Mouse (Mus musculus): ENCODE results near the gene Opa3. TPM values are rescaled to one million over a fixed set of nuclear protein-coding genes. Genes with fewer than 3 reads are reported as not detected.

The Opa3 gene
- total RNA-seq, 2 experiments from 2014 or later: 20.0 to 25.6 TPM

- no peak for ATAC-seq (replicated peaks; ENCODE audit: low FRiP score, poor library complexity, severe bottlenecking)
Observed at GRCm38 (mm10) chr7:19240905-19241463, 12.8 kb downstream of the Opa3 start.

GRCm38 (mm10) chr7:19242005-19242404, 13.9 kb downstream of the Opa3 start:
- ATAC-seq (replicated peaks; ENCODE audit: low FRiP score, poor library complexity, severe bottlenecking): no peak

GRCm38 (mm10) chr7:19243858-19244257, 15.7 kb downstream of the Opa3 start:
- ATAC-seq (replicated peaks; ENCODE audit: low FRiP score, poor library complexity, severe bottlenecking): no peak

DNA sequence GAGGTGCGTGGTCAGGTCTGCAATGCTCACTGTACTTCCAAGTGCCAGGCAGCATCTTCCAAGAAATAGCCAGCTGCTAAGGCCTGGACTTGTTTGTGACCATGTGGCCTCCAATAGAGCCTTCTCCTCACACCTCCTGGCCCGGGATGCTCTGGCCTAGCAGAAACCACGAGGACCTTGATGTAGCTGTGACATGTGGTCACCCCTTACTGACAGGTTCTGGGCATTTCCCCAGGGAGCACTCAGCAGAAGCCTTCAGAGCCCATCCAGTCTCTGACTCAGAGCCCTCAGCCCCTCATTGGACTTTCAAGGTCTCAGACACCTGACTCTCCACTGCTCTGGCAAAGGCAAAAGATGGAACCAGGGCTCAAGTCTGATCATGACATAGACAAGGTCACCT, 16.9 kb downstream of the Opa3 start:
- no peak for ATAC-seq (replicated peaks; ENCODE audit: low FRiP score, poor library complexity, severe bottlenecking)

DNA sequence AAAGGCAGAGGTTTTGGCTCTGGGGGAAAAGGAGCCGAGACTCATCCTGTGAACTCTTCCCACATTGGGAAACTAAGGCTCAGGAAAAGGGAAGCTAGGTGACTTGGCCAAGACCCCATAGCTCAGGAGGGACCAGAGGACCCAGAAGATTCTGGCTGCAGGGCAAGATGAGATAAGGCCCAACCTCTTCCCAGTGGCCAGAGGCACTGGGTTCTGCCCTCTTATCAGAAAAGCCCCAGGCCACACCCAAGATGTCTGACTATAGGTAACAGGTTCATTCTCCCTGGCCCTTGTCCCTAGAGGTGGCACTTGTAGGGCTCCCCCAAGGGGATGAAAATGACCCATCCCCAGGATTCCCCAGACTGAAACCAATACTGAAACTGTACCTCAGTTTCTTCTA, 18.7 kb downstream of the Opa3 start:
- ATAC-seq (replicated peaks; ENCODE audit: low FRiP score, poor library complexity, severe bottlenecking): peak; percentile 84

GRCm38 (mm10) chr7:19247511-19247910, 19.4 kb downstream of the Opa3 start:
- no peak for ATAC-seq (replicated peaks; ENCODE audit: low FRiP score, poor library complexity, severe bottlenecking)

DNA sequence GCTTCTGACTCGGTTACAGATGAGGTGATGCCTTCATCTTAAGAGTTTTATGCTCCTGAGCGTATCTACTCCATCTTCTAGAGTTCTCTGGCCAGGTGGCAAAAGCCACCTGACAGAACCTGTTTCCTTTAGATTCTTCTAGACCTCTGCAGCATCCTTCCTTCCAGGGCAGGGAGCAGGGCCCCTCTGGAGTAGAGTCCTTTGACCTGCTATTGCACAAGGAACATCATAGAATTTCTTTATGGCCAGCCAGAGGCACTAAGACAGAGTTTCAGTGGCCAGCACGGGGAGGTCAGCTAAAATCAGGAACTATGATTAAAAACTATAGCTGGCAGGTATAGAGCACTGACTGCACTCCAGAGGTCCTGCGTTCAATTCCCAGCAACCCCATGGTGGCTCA, 23.9 kb downstream of the Opa3 start:
- ATAC-seq (replicated peaks; ENCODE audit: low FRiP score, poor library complexity, severe bottlenecking): no peak

GRCm38 (mm10) chr7:19253437-19253836, 25.3 kb downstream of the Opa3 start:
- ATAC-seq (replicated peaks; ENCODE audit: low FRiP score, poor library complexity, severe bottlenecking): no peak

DNA sequence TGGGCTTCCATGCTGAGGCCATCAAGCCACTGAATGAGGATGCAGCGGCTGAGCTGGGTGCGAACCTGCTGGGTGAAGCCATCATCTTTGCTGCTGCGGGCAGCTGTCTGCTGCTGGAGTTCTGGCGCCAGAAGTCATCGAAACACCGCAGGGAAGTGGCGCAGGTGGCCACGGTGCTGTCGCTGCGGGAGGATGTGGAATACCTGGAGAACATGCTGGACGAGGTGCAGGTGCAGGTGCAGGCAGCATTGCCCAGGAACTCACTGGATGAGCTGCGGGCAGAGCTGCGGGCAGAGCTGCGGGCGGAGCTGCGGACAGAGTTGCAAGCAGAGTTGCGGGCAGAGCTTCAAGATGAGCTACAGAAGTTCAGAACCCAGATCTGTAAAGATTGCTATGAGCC, 27.3 kb downstream of the Opa3 start:
- ATAC-seq (replicated peaks; ENCODE audit: low FRiP score, poor library complexity, severe bottlenecking): no peak

DNA sequence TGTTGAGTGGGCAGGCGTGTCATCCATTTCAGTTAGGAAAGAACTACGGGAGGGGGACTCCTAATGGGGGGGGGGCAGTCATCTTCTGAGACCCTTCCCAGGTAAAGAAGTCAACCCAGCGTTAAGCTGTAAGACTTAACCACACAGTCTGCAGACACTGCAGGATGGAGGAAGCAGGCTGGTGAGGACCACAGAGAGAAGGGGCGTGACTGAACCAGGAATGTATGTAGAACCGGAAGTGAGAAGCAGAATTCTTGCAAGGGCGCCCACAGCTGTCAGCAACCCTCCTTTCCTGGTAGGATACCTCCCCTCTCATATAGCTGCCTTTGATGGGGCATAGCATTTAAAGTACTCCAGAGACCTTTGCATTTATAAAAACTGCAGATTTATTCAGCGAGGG, 28.4 kb downstream of the Opa3 start:
- ATAC-seq (replicated peaks; ENCODE audit: low FRiP score, poor library complexity, severe bottlenecking): no peak

DNA sequence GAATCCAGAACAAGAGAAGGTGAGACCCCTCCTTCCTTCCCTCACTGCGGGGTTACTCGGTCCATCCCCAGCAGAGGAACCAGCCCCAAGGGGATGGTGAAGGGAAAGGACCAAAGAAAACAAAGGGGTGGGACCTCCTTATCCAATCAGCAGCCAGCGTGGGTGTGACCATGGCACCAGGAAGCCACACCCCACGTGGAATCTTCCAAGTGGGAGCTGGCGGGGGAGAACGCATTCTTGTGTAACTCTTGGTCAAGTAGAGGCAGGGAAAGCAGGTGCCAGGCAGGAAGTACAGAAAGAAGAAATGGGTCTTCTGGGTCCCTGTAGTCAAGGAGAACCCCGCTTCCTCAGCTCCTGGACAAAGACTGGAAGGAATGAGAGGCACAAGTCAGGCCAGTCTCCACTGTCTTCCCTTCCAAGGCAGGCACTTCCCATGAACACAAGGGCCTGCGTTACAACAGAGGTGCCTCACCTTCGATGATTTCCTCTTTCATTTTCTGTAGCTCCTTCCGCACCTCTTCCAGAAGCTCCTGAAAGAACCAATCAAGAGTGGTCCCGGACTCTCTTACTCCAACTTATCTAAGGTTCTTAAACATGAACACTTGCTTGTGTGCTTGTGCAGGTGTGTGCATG, 29.4 kb downstream of the Opa3 start:
- ATAC-seq (replicated peaks; ENCODE audit: low FRiP score, poor library complexity, severe bottlenecking): peak; percentile 99

- ATAC-seq (replicated peaks; ENCODE audit: low FRiP score, poor library complexity, severe bottlenecking): no peak
Observed at GRCm38 (mm10) chr7:19258336-19258735, 30.2 kb downstream of the Opa3 start.

DNA sequence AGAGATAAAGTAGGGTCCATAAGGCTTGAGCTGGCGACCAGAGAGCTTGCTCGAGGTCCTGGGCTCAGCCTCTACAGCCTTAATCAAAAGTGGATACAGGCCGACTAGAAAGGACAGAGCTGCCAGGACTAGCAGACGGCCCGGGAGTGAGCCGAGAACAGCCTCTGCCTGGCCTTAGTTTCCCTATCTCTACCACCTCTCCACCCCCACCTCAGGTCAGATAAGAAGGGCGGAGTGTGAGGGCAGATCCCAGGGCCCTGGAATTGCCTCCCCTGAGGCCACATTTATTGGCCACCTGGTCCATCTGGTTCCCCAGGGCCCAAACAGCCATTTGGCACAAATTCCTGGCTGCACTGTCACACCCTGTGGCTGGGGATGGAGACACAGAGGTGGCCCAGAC, 37.0 kb downstream of the Opa3 start:
- peak; percentile 78 for ATAC-seq (replicated peaks; ENCODE audit: low FRiP score, poor library complexity, severe bottlenecking)

DNA sequence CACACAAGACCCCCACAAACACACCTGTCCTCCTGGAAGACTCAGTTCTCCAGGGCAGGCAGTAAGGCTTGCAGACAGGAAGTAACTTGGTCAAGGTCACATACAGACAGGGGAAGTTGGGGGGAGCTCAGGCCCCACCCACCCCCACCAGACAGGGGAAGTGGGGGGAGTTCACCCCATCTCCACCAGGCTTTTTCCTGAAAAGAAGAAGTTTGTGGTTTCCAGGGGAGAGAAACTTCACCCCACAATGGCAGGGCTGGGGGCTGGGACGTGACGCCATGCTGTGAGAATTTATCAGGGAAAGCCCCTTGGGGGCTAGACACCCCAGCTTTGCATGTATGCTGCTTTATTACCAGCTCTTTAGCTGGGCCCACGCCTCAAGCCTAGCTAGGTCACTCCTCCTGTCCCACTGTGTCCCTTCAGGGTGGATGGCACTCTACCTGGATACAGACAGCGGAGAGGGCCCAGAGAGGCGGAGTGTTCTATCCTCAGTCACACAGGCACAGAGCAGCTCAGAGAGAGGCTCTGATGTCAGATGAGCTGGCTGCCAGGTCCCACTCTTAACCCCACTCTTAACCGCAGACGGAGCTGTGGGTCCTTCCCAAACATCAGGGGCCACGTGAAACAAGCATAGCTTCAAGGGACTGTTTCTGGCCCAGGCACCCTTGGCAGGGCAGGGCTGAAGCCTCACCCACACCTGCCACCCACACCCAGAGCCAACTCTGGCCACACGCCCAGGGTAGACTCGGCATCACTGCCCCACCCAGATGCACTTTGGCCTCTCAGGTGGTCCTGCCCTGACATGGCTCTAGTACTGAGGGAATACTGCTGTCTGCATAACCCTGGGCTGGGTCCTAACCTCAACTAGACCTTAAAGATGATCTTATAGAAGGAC, 38.0 kb downstream of the Opa3 start:
- peak; percentile 69 for ATAC-seq (replicated peaks; ENCODE audit: low FRiP score, poor library complexity, severe bottlenecking)

GRCm38 (mm10) chr7:19267051-19267450, 38.9 kb downstream of the Opa3 start:
- ATAC-seq (replicated peaks; ENCODE audit: low FRiP score, poor library complexity, severe bottlenecking): no peak

GRCm38 (mm10) chr7:19268993-19269681, 41.0 kb downstream of the Opa3 start:
- no peak for ATAC-seq (replicated peaks; ENCODE audit: low FRiP score, poor library complexity, severe bottlenecking)

DNA sequence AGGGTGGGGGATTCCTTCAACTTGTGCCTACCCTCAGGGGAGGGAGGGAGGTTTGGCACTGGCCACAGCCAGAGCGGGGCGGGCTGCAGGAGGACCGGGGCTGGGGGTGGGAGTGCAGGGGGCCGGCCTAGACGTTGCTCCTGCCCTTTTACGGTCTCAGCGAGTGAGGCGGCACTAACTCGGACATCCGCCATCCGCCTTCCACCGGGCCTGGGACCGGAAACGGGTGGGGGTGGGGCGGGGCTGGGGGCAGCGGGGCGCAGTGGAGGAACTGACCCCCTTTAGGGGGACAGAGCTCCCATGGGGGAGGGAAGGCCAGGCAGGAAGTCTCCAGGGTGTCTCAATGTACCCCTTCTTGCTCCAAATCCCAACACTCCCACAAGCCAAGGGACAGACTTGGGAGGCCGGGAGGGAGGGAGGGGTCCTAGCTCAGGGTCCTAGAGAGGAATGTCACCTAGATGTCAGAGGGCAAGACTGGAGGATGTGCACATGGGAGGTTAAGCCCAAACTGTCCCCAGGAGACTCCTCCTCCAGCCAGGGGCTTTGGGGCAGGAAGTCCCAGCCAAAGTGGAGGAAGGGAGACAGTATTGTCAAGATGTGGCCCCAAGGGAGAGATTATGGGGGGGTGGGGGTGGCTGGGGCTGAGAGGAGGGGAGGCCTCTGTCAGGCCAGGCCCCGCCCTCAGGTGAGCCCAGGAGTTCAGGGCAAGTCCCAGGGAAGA, 41.7 kb downstream of the Opa3 start:
- no peak for ATAC-seq (replicated peaks; ENCODE audit: low FRiP score, poor library complexity, severe bottlenecking)

- ATAC-seq (replicated peaks; ENCODE audit: low FRiP score, poor library complexity, severe bottlenecking): no peak
Observed at GRCm38 (mm10) chr7:19270509-19271237, 42.5 kb downstream of the Opa3 start.
